Mouse (Mus musculus) cortical plate, adult 2 months (tissue): Measurements from ENCODE around the gene P2rx4. TPM values are rescaled to one million over a fixed set of nuclear protein-coding genes. Genes with fewer than 3 reads are reported as not detected.
"Not testable (repeated sequence)": the region's sequence is repeated elsewhere in the genome, so short reads cannot be mapped to it uniquely, and the experiment has no call there.

ENCODE experiments used
- H3K27ac ChIP-seq: fragments of 200-500 bp; 2 replicates; pipeline ENCODE4 v1.5.1; 2012; ENCODE audit warnings: low read length, control low read depth, inconsistent platforms; ENCODE audit not compliant: insufficient read depth
- H3K4me1 ChIP-seq: fragments of 200-500 bp; 2 replicates; pipeline ENCODE4 v1.6.1; 2011; ENCODE audit warnings: low read length; ENCODE audit not compliant: control insufficient read depth, insufficient read depth
- H3K4me3 ChIP-seq: fragments of 200-500 bp; 2 replicates; pipeline ENCODE4 v1.5.1; 2011; ENCODE audit warnings: mild to moderate bottlenecking, low read length, control low read depth; ENCODE audit not compliant: insufficient read depth
- CTCF ChIP-seq: fragments of 200-500 bp; IDR thresholded peaks from 2 replicates; pipeline ENCODE4 v1.5.1; 2011; ENCODE audit warnings: mild to moderate bottlenecking, control low read depth, low read length; ENCODE audit not compliant: insufficient read depth; ENCODE audit errors: extremely low read depth
- POLR2A ChIP-seq: fragments of 200-500 bp; IDR thresholded peaks from 2 replicates; pipeline ENCODE4 v1.6.1; 2011; ENCODE audit warnings: mild to moderate bottlenecking, low read length, control low read depth; ENCODE audit not compliant: insufficient read depth; ENCODE audit errors: extremely low read depth
- polyA plus RNA-seq: library from polyadenylated mRNA; depleted of rRNA; stranded (reverse); fragments of >200 nt; gene quantifications from 2 replicates; pipeline ENCODE4 v1.2.3, GENCODE M21; 2012; rRNA removed

The P2rx4 gene
- polyA plus RNA-seq: 24.7 and 29.2 TPM in 2 replicates

DNA sequence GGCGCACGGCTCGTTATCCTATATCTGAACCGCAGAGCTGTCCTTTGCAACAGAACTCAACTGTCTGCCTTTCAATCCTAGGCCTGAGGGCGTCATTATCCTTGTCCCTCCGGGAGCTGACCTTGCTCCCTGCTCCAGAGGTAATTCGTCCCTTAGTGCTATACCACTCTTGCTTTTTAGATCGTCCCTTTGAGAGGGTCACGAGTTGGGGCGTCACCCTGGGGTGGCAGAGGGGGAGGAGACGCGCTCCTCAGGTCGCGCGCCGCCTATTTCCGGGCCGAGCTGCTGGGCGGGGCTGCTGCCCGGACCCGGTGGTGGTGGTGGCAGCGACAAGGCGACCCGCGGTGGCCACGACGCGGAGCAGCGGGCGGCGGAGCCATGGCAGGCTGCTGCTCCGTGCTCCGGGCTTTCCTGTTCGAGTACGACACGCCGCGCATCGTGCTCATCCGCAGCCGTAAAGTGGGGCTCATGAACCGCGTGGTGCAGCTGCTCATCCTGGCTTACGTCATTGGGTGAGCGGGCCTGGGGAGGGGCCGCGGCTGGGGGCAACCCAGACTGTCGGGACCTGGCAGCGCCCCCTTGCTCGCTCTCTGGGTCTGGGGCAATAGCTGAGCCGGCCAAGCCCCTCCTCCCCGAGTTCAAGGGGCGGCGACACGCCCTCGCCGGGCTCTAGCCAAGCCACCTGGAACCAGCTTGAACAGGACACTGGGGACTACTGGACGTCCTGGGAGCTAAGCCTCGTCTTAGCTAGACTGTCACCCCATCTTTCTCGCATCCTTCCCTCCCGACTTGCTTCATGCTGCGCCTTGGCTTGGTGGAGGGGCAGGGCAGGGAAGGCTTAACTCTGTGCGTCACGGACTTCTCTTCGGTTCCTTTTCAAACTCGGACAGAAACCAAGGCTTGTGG is at the start of gene P2rx4:
P2rx4 (plus strand) TSS at position 269 of the 906 bp plus-strand sequence.
- Histone ChIP-seq H3K4me1 (no peaks in the 10 kb centered on the region), H3K27ac (peak within 1 kb of the TSS; percentile 44), H3K4me3 (peak within 1 kb of the TSS; percentile 76)
- TF ChIP-seq POLR2A (peak; percentile 78; the same call in 1 of the 2 replicates), CTCF (no peak)

- Histone ChIP-seq H3K27ac (no peak overlapping the region), H3K4me1 (no peaks in the 10 kb centered on the region), H3K4me3 (no peak overlapping the region)
- TF ChIP-seq CTCF (no peak), POLR2A (no peak)
These were observed 44.8 kb upstream of the P2rx4 start for GRCm38 (mm10) chr5:122662501-122662900.

- TF ChIP-seq POLR2A (no peak), CTCF (no peak)
- Histone ChIP-seq H3K4me1 (no peaks in the 10 kb centered on the region), H3K4me3 (no peak overlapping the region), H3K27ac (no peak overlapping the region)
These were observed 42.3 kb upstream of the P2rx4 start for GRCm38 (mm10) chr5:122665036-122665435.

GRCm38 (mm10) chr5:122668981-122669897 is 38.1 kb upstream of the P2rx4 start:
- peaks cover 2% of the 10 kb centered on the region; the same call in 1 of the 2 replicates for H3K4me1 ChIP-seq
- no peak overlapping the region for H3K4me3 ChIP-seq
- TF ChIP-seq CTCF (no peak), POLR2A (no peak)
- no peak overlapping the region for H3K27ac ChIP-seq

DNA sequence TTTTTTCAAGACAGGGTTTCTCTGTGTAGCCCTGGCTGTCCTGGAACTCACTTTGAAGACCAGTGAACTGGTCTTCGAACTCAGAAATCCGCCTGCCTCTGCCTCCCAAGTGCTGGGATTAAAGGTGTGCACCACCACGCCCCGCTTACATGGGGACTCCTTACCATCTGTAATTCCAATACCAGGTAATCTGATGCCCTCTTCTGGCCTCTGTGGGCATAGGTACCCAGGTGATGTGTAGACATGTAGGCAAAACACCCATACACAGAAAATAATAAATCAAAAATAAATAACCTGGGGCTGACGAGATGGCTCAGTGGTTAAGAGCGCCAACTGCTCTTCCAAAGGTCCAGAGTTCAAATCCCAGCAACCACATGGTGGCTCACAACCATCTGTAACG is 35.7 kb upstream of the P2rx4 start:
- peak; percentile 14; the same call in 1 of the 2 replicates for TF ChIP-seq CTCF
- not testable (repeated sequence) for H3K27ac ChIP-seq, H3K4me3 ChIP-seq, H3K4me1 ChIP-seq

GRCm38 (mm10) chr5:122672298-122672697 is 35.0 kb upstream of the P2rx4 start:
- Histone ChIP-seq H3K4me1 (peaks cover 2% of the 10 kb centered on the region; the same call in 1 of the 2 replicates), H3K4me3 (no peak overlapping the region), H3K27ac (no peak overlapping the region)
- TF ChIP-seq CTCF: no peak
- no peak for TF ChIP-seq POLR2A

- peaks cover 2% of the 10 kb centered on the region; the same call in 1 of the 2 replicates for H3K4me1 ChIP-seq
- TF ChIP-seq CTCF (no peak), POLR2A (no peak)
These were observed 31.3 kb upstream of the P2rx4 start for GRCm38 (mm10) chr5:122676002-122676401.

GRCm38 (mm10) chr5:122677983-122678382 is 29.4 kb upstream of the P2rx4 start:
- TF ChIP-seq POLR2A (no peak), CTCF (no peak)
- H3K4me3 ChIP-seq: no peak overlapping the region
- H3K4me1 ChIP-seq: peaks cover 2% of the 10 kb centered on the region; the same call in 1 of the 2 replicates
- H3K27ac ChIP-seq: no peak overlapping the region

More at GRCm38 (mm10) chr5:122676002-122676401, 31.3 kb upstream of the P2rx4 start:
- Histone ChIP-seq H3K4me3 (no peak overlapping the region), H3K27ac (no peak overlapping the region)

DNA sequence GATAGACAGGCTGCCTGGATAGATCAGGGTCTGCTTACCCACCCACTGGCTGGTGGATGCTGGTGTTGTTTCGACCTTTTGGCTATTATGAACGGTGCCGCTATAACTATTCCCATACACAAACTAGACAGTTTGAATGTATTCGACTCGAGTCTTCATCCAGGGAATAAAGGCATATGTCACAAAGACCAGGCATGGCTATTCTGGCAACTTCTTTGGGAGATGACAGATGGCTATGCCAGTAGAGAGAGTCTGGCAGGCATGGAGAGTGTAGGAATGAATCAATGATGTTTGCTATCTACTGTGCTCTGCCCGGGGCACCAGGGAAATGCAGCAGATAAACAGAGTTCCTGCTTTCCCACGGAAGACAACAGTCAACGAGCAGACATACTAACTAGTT is 27.5 kb upstream of the P2rx4 start:
- no peak overlapping the region for H3K4me3 ChIP-seq
- no peak overlapping the region for H3K27ac ChIP-seq
- no peak for TF ChIP-seq POLR2A
- TF ChIP-seq CTCF: no peak
- no peaks in the 10 kb centered on the region for H3K4me1 ChIP-seq

DNA sequence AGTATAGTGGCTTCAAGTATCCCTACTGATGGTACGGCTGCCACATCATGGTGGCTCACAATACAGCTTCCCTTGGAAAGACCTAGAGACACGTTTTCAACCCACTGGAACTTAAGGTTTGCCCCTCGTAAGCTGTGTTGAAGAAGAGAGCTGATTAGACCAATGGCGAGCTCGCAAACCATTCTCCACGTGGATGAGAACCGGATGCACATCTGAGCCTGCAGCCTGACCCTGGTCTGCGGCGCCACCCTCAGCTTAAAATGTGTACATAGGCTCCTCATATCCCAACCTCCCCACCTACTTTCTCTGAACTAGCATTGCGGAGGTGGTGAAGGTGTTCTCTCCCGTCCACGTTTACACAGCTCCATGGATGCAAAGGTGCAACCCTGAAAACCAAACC is 26.1 kb upstream of the P2rx4 start:
- Histone ChIP-seq H3K4me1 (no peaks in the 10 kb centered on the region), H3K4me3 (no peak overlapping the region), H3K27ac (no peak overlapping the region)
- TF ChIP-seq CTCF: no peak

DNA sequence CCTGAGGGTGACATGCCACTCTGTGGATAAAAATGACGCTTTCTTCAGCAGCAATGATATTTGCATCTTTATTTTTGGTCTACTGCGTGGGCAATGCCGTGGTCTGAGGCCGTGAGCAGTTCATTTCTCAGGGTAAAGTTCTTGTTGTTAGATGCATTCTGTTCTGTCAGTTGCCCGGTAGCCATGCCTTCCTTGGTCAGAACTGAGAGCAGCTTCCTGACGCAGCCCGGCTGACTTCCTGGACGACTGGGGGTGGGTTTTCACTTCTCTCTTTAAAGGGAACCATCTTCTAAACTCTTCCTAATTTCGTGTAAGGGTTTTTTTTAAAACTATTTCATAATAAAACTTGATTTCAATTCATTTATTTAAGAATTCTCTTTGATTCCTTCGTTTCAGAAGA is 23.4 kb upstream of the P2rx4 start:
- no peak overlapping the region for H3K27ac ChIP-seq
- TF ChIP-seq CTCF: no peak
- no peak for TF ChIP-seq POLR2A
- no peaks in the 10 kb centered on the region for H3K4me1 ChIP-seq
- no peak overlapping the region for H3K4me3 ChIP-seq
